ENCODE assay signal across 7 mouse cellular contexts in the genomic region with DNA sequence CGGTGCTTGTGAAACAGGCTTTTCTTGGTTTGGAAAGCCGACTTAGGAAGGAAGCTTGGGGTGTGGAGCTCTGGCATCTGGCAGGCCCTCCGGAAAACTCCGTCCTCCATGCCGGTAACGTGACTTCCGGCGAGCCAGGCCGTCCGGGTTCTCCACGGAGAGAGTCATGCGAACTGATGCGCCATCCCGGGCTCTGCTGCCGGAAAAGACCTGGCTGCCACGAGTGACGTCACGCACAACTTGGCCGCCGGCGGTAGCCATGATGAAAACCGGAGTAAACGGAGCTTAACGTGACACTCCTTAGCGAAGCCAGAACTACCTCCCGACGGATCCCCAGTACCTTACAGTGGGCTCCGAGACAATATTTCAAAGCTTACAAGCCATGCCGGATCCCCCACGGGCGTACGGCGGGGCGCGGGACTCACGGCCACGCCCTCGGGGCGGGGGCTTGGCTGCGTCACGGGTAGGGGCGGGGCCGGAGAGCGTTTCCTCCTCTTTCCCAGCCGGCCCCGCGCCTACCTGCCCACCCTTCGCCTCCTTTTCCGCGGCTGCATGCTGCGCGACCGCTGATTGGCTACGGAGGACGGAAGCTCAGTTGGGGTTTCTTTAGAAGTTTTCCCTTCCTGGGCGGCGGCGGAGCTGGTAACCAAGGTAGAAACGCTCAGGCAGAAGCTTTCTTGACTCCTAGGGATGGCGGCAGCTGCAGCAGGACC. TPM values are rescaled to one million over a fixed set of nuclear protein-coding genes. Genes with fewer than 3 reads are reported as not detected.
DNase-seq lines count a peak whose midpoint lies in the region; ATAC-seq lines count a peak whose summit lies in the region.

A gene (plus strand): TSS at position 553 of the 713 bp plus-strand sequence.

- no peaks in the 10 kb centered on the region for H3K9me3 ChIP-seq in embryonic facial prominence, embryonic 11.5 days (replicated peaks; ENCODE audit: control insufficient read depth, low read length)
- no peaks in the 10 kb centered on the region for H3K9me3 ChIP-seq in limb, embryonic 10.5 days (replicated peaks)
- no peaks in the 10 kb centered on the region for H3K9me3 ChIP-seq in midbrain, embryonic 13.5 days

- no peaks in the 10 kb centered on the region; the same call in 1 of the 2 replicates for H3K36me3 ChIP-seq in embryonic facial prominence, embryonic 11.5 days (replicated peaks; ENCODE audit: control insufficient read depth, insufficient read depth, low read depth, low read length)
- H3K36me3 ChIP-seq in limb, embryonic 10.5 days = peaks cover 29% of the 10 kb centered on the region
- H3K36me3 ChIP-seq in midbrain, embryonic 13.5 days = 0 out of 2 replicates have a peak, but pooled peaks cover 6% of the 10 kb centered on the region

- H3K27me3 ChIP-seq in embryonic facial prominence, embryonic 11.5 days (ENCODE audit: control insufficient read depth, insufficient read depth, low read length) = no peaks in the 10 kb centered on the region
- no peaks in the 10 kb centered on the region for H3K27me3 ChIP-seq in limb, embryonic 10.5 days (ENCODE audit: low read depth, poor library complexity, severe bottlenecking)
- H3K27me3 ChIP-seq in midbrain, embryonic 13.5 days = no peaks in the 10 kb centered on the region

- peak; percentile 98 for ATAC-seq in embryonic facial prominence, embryonic 11.5 days (replicated peaks; ENCODE audit: insufficient number of reproducible peaks, low FRiP score, low TSS enrichment, low read depth)
- peak; percentile 90 for ATAC-seq in granulocyte monocyte progenitor cell, adult 5-6 weeks (replicated peaks; ENCODE audit: poor library complexity, severe bottlenecking)
- peak; percentile 98 for ATAC-seq in midbrain, embryonic 13.5 days

- peak within 1 kb of the TSS; percentile 73 for H3K9ac ChIP-seq in embryonic facial prominence, embryonic 11.5 days (replicated peaks; ENCODE audit: low read length)
- peak within 1 kb of the TSS; percentile 80 for H3K9ac ChIP-seq in midbrain, embryonic 13.5 days (replicated peaks)

- H3K4me1 ChIP-seq in embryonic facial prominence, embryonic 11.5 days (ENCODE audit: control insufficient read depth, insufficient read depth, low read length) = peaks cover 4% of the 10 kb centered on the region
- H3K4me1 ChIP-seq in limb, embryonic 10.5 days = peaks cover 22% of the 10 kb centered on the region
- H3K4me1 ChIP-seq in midbrain, embryonic 13.5 days (replicated peaks) = peaks cover 28% of the 10 kb centered on the region

- peak within 1 kb of the TSS; percentile 79 for H3K27ac ChIP-seq in embryonic facial prominence, embryonic 11.5 days (replicated peaks; ENCODE audit: low read depth, low read length)
- peak within 1 kb of the TSS; percentile 97 for H3K27ac ChIP-seq in limb, embryonic 10.5 days
- H3K27ac ChIP-seq in midbrain, embryonic 13.5 days = peak within 1 kb of the TSS; percentile 95

- peak within 1 kb of the TSS; percentile 71 for H3K4me3 ChIP-seq in embryonic facial prominence, embryonic 11.5 days (ENCODE audit: low read depth, low read length)
- peak within 1 kb of the TSS; percentile 70 for H3K4me3 ChIP-seq in limb, embryonic 10.5 days
- H3K4me3 ChIP-seq in midbrain, embryonic 13.5 days (replicated peaks) = peak within 1 kb of the TSS; percentile 69

- peak; percentile 98 for DNase-seq in adrenal gland, postnatal 14 days
- DNase-seq in embryonic facial prominence, embryonic 11.5 days (ENCODE audit: low spot score) = peak; percentile 96
- DNase-seq in kidney, adult 11 months = peak; percentile 97
- peak; percentile 96 for DNase-seq in limb, embryonic 10.5 days (ENCODE audit: low spot score)
- DNase-seq in spleen, adult 12 weeks (ENCODE audit: low spot score) = peak; percentile 95

- WGBS in embryonic facial prominence, embryonic 11.5 days = under 1% methylated on average over 59 of the region's 60 CpGs
- WGBS in limb, embryonic 10.5 days = under 1% methylated on average over 60 of the region's 60 CpGs
- under 1% methylated on average over 60 of the region's 60 CpGs for WGBS in midbrain, embryonic 13.5 days

- peak within 1 kb of the TSS; percentile 71 for H3K4me2 ChIP-seq in embryonic facial prominence, embryonic 11.5 days (ENCODE audit: low read depth, low read length)
- peak within 1 kb of the TSS; percentile 88 for H3K4me2 ChIP-seq in midbrain, embryonic 13.5 days (replicated peaks)

RNA-seq across cellular contexts. Expression of the gene that starts here (rescaled TPM):
- 142 and 161 TPM in 2 replicates for total RNA-seq in adrenal gland, postnatal 14 days (2021)
- polyA plus RNA-seq in embryonic facial prominence, embryonic 11.5 days (2014; fragmentation: Nextera tagmentation; extraction: Ambion mirVana) = 176 and 186 TPM in 2 replicates
- 80.8 and 116 TPM in 2 replicates for total RNA-seq in granulocyte monocyte progenitor cell, adult 5-6 weeks (2014; fragmentation: Nextera tagmentation)
- total RNA-seq in granulocyte monocyte progenitor cell, adult 5-6 weeks (2017) = 92.4 and 133 TPM in 2 replicates
- polyA plus RNA-seq in limb, embryonic 10.5 days (2016; fragmentation: Nextera tagmentation; extraction: Ambion mirVana) = 147 and 148 TPM in 2 replicates
- polyA plus RNA-seq in midbrain, embryonic 13.5 days (2015; fragmentation: Nextera tagmentation; extraction: Ambion mirVana) = 130 and 135 TPM in 2 replicates

Comparison
In these comparisons a context has a peak if more than half of its experiments do, and no peak if none do; other contexts are left out.
1. Peak in every context shown above with its lines: DNase-seq, ATAC-seq, H3K4me3 ChIP-seq and H3K27ac ChIP-seq.